Mouse (Mus musculus): ENCODE data around the gene Paip2b. TPM values are rescaled to one million over a fixed set of nuclear protein-coding genes. Genes with fewer than 3 reads are reported as not detected.
"Not testable (repeated sequence)": the region's sequence is repeated elsewhere in the genome, so short reads cannot be mapped to it uniquely, and the experiment has no call there.

Paip2b gene
- 10 to 100 TPM; 50.5 to 55.9 TPM for total RNA-seq (2021)

DNA sequence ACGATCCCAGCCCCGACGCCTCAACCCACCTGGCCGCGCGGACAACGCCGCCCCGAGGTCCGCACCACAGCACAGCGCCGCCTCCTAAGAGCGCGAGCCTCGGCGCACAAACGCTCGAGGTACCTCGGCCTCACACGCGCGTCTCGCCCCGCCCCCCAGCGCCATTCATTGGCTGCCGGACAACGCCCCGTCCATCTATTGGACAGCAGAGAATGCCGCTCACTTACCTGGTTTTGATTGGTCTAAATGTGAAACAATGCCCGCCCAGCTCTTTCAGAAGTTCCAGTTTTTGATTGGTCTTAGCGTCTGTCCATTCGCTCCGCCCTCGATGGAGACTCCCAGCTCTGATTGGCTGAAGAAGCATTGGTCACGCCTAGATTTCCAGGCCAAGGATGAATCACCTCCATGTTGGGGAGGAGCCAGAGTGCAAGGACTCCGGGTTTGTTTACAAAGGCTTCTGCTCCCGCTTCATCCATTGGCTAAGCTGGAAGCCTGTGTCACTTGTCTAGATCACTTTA, at the start of gene Paip2b:
Gene Paip2b, minus strand, starts transcription at position 136 of the 518 bp plus-strand sequence.
- peak; percentile 99 for DNase-seq (ENCODE audit: extremely low spot score in 1 of 2, low spot score in 2 of 2)
- intact Hi-C loops (cut with DNase I): no loop called here

GRCm38 (mm10) chr6:83879815-83880214, 48.3 kb upstream of the Paip2b start:
- DNase-seq (ENCODE audit: extremely low spot score in 1 of 2, low spot score in 2 of 2): peak; percentile 31 to 45
- intact Hi-C loops (cut with DNase I): no loop called here

DNA sequence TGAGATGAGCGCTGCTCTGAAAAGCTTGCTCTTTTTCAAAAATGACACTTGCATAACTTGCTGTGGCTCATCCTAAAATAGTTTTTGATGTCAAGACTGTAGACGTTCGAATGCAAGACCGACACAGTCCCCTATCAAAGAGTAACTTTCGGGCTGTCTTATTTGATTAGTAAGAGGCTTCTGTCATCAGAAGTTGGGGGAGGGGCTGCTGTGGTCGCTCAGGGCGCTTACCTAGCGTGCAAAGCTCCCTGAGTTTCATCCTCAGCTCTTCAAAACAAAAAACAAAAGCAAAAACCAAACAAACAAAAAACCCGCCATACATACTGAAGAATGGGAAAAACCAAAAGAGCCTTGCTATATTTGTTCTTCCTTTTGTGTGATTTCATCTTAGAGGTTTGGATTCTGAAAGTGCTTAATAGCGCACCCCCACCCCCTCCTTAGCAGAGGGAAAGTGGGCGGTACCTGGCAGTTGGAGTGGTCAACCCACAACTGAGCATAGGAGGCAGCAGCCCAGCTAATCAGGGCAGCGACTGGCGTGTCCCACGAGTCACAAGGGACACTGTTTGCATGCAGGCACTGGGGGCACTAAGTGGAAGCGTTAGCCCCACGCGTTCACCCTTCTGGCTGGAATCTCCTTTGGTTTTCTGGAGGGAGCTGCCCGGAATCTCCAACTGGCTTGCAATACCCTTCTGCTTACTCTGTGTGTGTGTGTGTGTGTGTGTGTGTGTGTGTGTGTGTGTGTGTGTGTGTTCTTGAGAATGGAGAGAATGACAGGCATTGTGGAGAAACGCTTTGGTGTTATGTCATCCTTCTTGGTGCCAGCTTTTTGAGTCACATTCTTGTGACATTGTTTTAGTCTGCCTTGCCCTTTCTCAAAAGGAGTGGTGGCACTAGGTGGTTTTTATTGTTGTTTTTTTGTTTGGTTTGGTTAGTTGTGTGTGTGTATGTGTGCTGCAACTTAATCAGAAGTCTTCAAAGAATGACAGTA, 36.4 kb upstream of the Paip2b start:
- intact Hi-C loops (cut with DNase I): no loop called here
- peak; percentile 12 to 57 for DNase-seq (ENCODE audit: extremely low spot score in 1 of 2, low spot score in 2 of 2)

DNA sequence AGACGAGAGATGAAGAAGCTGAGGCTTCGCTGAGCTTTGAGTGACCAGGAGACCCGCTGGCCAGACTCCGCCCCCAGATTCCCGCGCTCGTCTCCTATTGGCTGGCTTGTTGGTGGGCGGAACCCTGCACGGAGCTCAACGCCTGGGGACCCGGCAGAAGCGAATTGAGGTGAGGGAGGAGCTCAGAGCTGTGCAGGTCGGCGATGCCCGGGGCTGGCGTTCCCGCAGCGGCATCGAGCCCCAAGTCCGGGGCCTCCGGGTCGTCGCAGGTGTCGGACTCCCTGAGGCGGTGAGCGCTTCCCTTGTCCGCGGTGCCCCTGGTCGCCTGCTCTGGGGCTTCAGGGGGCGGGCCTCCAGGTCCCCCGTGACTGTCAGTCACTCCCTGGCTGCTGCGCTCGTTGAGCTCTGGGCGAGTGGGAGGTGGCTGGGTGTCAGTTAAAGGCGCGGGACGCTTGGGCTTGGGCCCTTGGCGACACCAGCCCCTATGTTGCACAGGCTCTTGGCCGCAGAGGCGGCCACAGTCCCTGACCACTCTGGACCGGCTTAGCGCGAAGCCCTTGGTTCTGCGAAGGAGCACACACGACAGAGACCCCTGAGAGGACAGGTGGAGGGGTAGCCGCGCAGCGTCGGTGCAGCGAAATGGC, 35.5 kb upstream of the Paip2b start, which contains the start of gene Zfp638:
Gene Zfp638, plus strand, starts transcription at position 156 of the 644 bp plus-strand sequence.
- intact Hi-C loops (cut with DNase I): no loop called here
- peak; percentile 89 to 92 for DNase-seq (ENCODE audit: extremely low spot score in 1 of 2, low spot score in 2 of 2)

DNA sequence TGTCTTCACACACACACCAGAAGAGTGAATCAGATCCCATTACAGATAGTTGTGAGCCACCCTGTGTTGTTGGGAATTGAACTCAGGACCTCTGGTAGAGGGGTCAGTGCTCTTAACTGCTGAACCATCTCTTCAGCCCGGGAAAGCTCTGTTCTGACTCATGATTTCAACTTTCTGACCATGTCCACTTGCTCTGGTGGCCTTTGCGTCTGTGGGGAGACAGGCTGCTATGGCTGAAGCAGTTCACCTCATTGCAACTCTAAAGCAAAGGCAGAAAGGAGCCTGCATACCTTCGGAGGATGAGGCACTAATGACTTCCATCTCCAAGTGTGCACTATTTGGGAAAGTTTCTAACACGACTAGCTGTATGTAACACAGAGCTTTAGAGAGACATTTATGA, 34.9 kb upstream of the Paip2b start:
- intact Hi-C loops (cut with DNase I): no loop called here

GRCm38 (mm10) chr6:83863538-83863937, 32.0 kb upstream of the Paip2b start:
- no peak for DNase-seq (ENCODE audit: extremely low spot score in 1 of 2, low spot score in 2 of 2)
- intact Hi-C loops (cut with DNase I): no loop called here

More for the DNA sequence above, 34.9 kb upstream of the Paip2b start:
- no peak for DNase-seq (ENCODE audit: extremely low spot score in 1 of 2, low spot score in 2 of 2)

GRCm38 (mm10) chr6:83860033-83860432, 28.5 kb upstream of the Paip2b start:
- intact Hi-C loops (cut with DNase I): no loop called here
- no peak for DNase-seq (ENCODE audit: extremely low spot score in 1 of 2, low spot score in 2 of 2)

DNA sequence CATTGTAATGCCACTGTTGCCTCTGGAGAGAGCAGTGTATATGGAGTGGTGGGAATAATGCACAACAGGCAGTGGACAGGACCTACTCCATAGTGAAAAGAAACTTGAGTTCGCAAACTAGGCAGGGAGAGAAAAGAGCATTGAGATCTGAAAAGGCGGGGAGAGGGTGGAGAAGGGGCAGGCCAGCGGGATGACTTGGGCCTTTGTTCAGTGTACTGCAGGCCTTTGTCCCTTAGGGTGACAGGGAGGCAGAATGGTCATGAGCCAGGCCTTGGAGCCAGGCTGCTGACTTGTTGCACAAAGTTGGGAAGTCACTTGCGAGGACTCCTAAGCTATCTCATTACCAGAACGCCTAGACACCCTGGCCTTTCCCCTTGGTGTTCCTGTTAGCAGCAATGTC, 25.9 kb upstream of the Paip2b start:
- intact Hi-C loops (cut with DNase I): no loop called here
- no peak for DNase-seq (ENCODE audit: extremely low spot score in 1 of 2, low spot score in 2 of 2)

DNA sequence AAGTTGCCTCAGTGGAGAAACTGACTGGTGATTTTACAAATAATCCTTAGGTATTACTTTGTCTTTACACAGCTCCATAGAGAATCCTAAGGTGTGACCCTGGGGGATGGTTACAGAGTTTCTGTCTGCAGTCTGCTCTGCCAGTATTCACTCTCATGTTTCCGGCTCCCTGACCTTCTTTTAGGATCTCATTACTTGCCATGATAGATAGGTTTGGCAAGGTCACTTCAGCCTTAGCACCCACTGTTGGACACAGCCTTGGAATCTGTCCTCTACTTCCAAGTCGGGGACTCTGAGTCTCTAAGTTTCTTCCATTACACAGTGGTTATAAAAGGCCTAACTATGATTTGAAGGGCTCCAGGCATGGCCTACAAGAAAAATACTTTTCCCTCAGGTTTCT, 17.9 kb upstream of the Paip2b start:
- intact Hi-C loops (cut with DNase I): no loop called here
- DNase-seq (ENCODE audit: extremely low spot score in 1 of 2, low spot score in 2 of 2): no peak

DNA sequence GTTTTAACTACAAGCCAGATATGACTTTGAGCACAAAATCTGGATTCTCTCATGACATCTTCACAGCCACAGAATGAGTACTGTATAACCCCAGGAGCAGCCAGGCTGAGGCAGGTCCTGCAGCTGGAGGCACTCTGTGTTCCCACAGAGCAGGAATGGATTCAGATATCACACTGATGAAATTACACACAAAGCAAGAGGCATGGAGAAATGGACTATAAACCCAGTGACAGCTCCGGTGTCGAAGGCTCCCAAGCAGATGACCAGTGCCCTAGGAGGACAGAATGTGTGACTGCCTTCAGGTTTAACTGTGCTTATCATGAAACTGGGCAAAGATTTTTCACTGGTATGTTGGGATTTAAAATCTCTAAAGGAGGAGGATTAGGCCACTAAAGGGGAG, 14.6 kb upstream of the Paip2b start:
- intact Hi-C loops (cut with DNase I): no loop called here
- DNase-seq (ENCODE audit: extremely low spot score in 1 of 2, low spot score in 2 of 2): no peak

DNA sequence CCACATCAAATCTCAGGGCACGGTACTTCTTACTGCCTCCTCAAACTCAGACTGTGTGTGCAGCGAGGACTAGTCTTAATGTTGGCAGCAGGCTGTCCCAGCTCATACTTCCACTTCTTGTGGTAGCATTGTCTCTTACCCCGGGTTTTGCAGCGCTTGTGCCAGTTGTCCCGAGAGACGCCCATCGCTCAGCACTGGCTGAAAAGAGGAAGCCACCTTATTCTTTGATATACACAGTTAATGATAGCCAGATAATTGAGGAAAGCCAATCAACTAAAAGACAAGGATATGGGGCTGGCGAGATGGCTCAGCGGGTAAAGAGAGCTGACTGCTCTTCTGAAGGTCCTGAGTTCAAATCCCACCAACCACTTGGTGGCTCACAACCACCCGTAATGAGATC, 13.4 kb upstream of the Paip2b start:
- intact Hi-C loops (cut with DNase I): no loop called here

DNA sequence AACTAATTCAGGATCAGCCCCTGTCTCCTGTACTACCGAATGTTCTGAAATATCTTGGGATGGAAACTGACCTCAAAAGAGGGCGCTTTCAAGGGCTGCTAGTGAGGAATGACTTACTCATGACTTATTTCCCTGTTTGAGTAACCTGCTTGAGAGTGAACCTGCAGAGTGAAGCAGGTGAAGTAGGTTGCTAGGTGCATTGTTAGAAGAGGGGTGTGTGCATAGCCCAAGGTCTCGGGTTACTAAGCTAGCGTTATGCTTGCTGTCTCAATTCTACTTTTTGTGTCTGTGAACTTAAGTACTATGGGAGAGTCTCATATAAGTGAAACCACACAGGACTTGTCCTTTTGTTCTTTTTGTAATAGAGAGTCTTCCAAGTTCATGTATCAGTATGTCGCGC, 8.5 kb upstream of the Paip2b start:
- no peak for DNase-seq (ENCODE audit: extremely low spot score in 1 of 2, low spot score in 2 of 2)
- intact Hi-C loops (cut with DNase I): no loop called here

More for the DNA sequence above, 13.4 kb upstream of the Paip2b start:
- no peak for DNase-seq (ENCODE audit: extremely low spot score in 1 of 2, low spot score in 2 of 2)

GRCm38 (mm10) chr6:83838046-83838445, 6.5 kb upstream of the Paip2b start:
- intact Hi-C loops (cut with DNase I): no loop called here

GRCm38 (mm10) chr6:83836826-83837225, 5.3 kb upstream of the Paip2b start:
- intact Hi-C loops (cut with DNase I): no loop called here
- no peak for DNase-seq (ENCODE audit: extremely low spot score in 1 of 2, low spot score in 2 of 2)

More at GRCm38 (mm10) chr6:83838046-83838445, 6.5 kb upstream of the Paip2b start:
- DNase-seq (ENCODE audit: extremely low spot score in 1 of 2, low spot score in 2 of 2): no peak

DNA sequence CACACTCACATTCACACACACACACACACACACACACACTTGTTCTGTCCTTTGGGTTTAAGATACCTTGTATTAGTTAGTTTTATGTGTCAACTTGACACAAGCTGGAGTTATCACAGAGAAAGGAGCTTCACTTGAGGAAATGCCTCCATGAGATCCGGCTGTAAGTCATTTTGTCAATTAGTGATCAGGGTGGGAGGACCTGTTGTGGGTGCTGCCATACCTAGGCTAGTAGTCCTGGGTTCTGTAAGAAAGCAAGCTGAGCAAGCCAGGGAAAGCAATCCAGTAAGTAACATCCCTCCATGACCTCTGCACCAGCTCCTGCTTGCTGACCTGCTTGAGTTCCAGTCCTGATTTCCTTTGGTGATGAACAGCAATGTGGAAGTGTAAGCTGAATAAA, 852 bp upstream of the Paip2b start:
- DNase-seq (ENCODE audit: extremely low spot score in 1 of 2, low spot score in 2 of 2); intact Hi-C loops (cut with DNase I): not testable (repeated sequence)

GRCm38 (mm10) chr6:83830941-83831605, 468 bp downstream of the Paip2b start:
- intact Hi-C loops (cut with DNase I): no loop called here
- peak in 1 of 2 experiments; percentile 16 for DNase-seq (ENCODE audit: extremely low spot score in 1 of 2, low spot score in 2 of 2)

- intact Hi-C loops (cut with DNase I): no loop called here
- DNase-seq (ENCODE audit: extremely low spot score in 1 of 2, low spot score in 2 of 2): no peak
These were observed 9.7 kb downstream of the Paip2b start for GRCm38 (mm10) chr6:83821856-83822255.

DNA sequence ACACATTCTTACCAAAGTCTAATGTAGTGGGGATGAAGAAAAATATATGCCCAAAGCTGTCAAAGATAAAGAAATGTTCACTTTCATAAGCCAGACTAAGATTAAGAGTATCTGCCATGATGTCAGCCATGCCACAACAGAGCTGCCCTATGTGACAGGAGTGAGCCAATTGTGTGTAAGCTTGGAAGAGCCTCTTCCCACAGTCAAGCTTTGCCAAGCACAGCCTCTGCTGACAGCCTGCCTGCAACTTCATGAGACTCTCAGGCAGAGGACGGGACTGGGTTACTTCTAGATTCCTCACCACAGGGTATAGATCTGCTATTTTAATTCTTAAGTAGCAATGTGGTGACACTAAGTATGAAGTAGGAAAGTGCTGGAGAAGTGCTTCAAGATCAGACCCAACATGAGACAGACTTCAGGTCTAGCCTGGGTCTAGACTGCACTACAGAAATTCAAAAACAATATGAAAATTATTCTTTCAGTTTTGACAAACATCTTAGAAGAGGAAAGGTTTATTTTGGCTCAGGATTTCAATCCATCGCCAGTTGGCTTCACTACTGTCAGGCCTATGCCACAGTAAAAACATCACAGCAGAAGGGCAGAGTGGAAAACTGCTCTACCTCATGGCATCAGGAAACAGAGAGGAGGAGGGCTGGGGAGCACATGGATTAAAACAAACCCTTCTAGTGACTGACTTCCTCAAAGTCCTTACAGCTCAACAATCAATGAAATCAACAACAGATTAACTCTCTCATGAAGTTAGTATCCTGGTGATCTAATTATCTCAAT, 10.6 kb downstream of the Paip2b start:
- DNase-seq (ENCODE audit: extremely low spot score in 1 of 2, low spot score in 2 of 2): no peak
- intact Hi-C loops (cut with DNase I): no loop called here

All from left cerebral cortex, postnatal 10 days (tissue).